Mouse (Mus musculus) T-cell, adult 2 months (primary cell): ENCODE results near the gene Ncor2.

Experiments
- DNase-seq: peaks from one replicate; pipeline ENCODE4 v3.0.0; 2022; ENCODE audit warnings: low spot score

The Ncor2 gene

DNA sequence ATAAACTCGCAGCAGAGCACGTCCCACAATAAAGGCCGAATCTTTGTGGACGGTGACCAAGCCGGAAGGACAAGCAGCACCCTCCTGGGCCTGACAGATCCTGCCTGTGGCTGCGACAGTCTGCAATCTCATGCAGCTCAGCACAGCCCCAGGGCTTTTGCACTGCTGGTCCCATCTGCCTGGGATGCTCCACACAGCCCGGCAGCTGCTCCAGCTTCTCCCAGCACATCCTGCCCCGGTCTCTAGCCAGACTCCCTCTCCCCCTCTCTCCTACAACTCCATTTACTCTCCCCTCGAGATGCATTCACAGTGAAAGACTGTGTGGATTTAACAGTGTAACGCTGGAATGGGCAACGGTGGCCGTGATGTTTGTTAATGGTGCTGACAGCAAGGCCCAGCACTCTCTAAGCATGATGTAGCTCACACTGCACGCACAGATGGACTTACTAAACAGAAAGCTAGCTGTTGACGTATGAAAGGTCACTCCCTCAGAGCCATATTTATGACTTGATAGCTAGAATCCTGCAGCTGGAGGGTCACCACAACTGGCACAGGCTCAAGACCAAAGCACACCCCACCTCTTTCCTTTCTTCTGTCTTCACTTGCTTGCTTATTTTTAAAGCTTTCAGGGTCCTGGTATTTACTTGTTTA is 83.4 kb downstream of the Ncor2 start:
- no peak for DNase-seq

GRCm38 (mm10) chr5:125093795-125094194 is 85.2 kb downstream of the Ncor2 start:
- no peak for DNase-seq

DNA sequence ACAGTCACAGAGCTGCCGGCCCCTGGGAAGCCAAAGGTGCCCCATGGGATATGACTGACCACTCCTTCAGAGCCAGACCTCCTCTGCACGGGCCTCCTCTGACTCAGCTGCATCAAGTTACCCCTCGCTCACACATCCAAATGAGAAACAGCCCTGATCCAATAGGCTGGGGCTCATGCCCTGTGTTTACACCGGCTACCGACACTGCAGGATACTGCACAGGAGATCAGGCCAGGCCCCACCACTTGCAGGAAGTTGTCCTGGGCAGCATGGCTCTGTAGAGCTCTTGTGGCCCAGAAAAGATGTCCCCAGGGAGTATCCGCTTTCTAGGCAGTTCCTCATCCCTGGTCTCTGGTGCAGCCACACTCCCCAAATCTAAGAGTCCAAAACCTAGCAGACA is 90.9 kb downstream of the Ncor2 start:
- DNase-seq, result no peak

GRCm38 (mm10) chr5:125085097-125085617 is 93.9 kb downstream of the Ncor2 start:
- DNase-seq, result no peak

DNA sequence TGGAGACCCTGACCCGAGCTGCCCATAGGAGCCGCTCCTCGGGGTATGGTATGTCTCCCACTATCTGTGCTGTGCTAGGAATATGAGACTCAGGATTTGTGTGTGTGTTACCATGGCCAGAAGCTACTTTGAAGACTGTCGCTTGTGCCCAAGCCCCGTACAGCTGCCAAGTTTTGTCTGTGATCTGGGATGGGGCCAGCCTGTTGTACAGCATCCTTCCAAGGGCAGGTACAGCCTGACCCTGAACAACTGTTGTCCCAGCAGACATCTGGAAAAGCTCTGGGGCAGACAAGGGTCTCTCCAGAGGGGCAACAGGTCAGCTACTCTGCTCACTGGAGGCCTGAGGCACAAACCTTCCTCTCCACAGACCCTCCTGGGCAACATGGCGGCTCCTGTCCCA is 95.3 kb downstream of the Ncor2 start:
- no peak for DNase-seq

DNA sequence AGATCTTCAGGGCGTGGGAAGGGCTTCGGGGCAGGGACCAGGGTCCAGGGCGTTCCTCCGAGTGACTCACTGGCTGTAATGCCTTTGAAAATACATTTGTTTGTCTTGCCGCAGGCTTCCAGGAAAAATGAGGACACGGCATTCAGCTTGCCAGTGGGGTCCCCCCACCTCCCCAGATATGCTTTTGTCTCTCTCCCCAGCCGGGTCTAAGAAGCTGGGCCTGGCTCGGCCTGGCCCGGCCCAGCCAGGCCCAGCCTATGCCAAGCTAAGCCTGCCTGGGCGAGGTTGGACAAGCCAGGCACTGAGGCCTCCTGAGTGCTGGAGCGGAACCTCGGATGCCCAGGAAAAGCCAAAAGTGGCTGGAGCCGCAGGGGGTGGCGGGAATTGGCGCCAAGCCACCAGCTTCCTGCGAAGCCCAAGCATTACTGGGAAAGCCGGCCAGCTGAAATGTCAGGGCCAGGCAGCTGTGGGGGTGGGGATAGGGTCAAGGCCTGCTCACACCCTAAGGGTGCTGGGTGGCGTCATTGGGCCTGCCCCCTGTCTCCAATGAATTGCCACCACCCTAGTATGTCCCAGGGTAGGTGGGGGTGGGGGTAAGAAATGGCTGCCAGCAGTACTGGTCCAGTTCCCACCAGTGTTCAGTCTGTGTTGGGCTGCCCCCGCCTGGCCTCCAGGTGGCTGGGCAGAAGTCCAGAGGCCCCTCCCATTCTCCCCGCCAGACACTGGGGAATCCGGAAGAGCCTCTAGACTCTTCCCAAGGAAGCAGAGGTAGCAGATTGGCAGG is 97.5 kb downstream of the Ncor2 start:
- no peak for DNase-seq

- no peak for DNase-seq
These were observed 98.2 kb downstream of the Ncor2 start for GRCm38 (mm10) chr5:125080787-125081317.

DNA sequence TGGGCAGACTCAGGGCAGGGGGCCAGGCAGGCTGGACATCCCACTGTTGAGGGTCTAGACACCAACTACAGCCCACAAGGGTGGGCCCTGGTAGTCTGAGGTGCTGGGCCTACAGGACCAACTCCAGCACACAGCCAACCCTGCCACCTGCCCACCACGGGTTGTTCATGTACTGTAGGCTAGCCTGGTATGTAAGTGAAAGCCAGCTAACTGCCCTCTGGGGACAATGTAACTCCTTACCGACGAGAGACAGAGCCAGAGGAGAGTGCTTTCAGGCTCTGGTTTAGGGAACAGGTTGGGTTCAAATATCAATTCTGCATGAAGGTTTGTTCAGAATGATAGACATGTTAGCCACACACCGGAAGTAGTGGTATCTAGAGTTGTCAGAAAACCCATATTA is 98.7 kb downstream of the Ncor2 start:
- DNase-seq, result no peak

GRCm38 (mm10) chr5:125078220-125078619 is 100.8 kb downstream of the Ncor2 start:
- DNase-seq, result no peak

- DNase-seq, result no peak
These were observed 102.8 kb downstream of the Ncor2 start for GRCm38 (mm10) chr5:125076183-125076582.

GRCm38 (mm10) chr5:125074571-125075171 is 104.3 kb downstream of the Ncor2 start:
- DNase-seq, result no peak

DNA sequence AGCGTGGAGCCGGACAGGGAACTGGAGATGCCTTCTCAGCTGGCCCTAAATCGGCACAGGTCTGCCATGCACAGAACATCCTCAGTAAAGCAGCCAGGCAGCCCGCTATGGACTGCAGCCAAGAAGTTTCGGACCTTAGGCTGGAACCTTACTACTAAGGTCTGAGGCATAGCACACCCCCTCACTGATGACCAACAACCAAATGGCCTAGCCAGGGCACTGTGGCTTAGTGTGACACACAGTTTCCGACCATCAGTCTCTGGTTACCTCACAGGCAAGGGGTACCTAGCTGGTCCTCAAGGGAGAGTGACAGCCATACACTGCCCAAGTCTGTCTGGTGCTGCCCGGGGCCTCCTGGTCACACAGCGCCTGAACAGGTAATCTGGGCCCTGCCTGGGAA is 105.1 kb downstream of the Ncor2 start:
- no peak for DNase-seq

DNA sequence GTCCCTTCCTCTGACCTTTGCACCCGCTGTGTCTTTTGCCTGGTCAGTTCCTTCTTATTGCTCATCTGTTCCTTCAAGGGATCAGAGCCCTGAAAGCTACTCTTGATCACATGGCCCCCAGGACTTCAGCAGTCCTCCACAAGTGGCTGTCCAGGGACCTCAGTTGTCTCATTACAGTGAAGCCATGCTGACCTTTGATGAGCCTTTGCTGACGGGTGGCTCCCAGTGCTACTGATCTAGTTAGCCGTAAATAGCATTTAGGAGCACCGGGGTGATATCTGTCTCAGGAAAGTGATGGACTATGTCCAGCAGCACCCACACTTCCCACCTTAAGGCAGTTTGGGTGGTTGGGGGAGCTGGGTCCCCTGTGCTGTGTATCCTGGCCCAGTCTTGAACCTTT is 105.7 kb downstream of the Ncor2 start:
- no peak for DNase-seq

GRCm38 (mm10) chr5:125072425-125072824 is 106.6 kb downstream of the Ncor2 start:
- no peak for DNase-seq

GRCm38 (mm10) chr5:125071919-125072318 is 107.1 kb downstream of the Ncor2 start:
- no peak for DNase-seq

DNA sequence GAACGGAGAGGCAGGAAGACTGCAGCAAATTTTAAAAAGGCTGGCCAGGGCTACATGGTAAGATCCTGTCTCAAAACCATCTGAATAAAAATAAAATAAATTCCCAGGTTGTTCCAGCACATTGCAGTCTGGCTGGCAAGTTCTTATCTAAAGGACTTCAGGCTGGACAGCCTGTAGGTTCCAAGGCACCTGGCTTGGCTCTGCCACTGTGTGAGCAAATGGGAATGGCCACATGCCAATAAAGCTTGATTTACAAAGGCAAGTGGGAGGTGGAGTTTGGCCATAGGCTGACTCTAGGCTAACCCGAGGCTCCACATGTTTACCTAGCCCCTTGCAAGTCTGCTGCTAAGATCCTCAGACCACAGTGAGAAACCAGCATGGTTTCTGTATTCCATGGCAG is 108.6 kb downstream of the Ncor2 start:
- DNase-seq, result no peak

DNA sequence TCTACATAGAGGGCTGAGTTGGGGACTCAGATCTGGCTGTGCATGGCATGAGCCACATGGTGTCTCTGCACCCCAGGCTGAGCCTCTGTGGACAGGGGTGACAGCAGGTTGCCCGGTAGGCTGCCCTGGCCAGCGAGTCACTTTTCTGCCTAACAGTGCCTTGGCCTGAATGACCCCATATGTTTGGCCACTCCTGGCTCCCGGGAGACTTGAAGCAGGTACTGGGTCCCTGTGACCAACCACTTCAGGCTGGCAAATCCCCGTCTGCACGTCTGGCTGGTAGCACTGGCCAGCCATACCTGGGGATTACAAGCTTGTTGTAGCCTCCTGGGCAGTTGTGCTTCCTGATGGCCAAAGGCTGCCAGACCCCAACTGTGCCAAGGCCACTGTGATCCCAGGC is 109.1 kb downstream of the Ncor2 start:
- no peak for DNase-seq

- no peak for DNase-seq
These were observed 109.6 kb downstream of the Ncor2 start for GRCm38 (mm10) chr5:125069426-125069825.

- no peak for DNase-seq
These were observed 110.6 kb downstream of the Ncor2 start for GRCm38 (mm10) chr5:125068371-125068951.

DNA sequence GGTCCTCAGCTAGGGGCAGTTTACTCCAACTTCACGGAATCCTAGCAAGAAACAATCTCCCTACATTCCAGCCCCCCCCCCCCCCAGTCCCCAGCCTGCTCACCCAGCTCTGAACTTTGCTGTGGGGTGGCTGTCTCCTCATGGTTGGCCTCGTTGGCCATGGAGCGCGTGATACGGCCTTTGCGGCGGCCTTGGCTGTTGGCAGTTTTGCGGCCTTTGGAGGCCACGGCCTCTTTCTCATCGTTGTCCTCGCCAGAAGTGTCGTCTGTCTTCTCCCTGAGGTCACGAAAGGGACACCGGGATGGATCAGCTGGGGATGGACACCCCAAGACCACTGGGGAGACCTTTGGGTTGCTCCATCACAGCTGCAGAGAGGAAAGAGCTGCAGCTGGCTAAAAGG is 111.3 kb downstream of the Ncor2 start:
- no peak for DNase-seq

DNA sequence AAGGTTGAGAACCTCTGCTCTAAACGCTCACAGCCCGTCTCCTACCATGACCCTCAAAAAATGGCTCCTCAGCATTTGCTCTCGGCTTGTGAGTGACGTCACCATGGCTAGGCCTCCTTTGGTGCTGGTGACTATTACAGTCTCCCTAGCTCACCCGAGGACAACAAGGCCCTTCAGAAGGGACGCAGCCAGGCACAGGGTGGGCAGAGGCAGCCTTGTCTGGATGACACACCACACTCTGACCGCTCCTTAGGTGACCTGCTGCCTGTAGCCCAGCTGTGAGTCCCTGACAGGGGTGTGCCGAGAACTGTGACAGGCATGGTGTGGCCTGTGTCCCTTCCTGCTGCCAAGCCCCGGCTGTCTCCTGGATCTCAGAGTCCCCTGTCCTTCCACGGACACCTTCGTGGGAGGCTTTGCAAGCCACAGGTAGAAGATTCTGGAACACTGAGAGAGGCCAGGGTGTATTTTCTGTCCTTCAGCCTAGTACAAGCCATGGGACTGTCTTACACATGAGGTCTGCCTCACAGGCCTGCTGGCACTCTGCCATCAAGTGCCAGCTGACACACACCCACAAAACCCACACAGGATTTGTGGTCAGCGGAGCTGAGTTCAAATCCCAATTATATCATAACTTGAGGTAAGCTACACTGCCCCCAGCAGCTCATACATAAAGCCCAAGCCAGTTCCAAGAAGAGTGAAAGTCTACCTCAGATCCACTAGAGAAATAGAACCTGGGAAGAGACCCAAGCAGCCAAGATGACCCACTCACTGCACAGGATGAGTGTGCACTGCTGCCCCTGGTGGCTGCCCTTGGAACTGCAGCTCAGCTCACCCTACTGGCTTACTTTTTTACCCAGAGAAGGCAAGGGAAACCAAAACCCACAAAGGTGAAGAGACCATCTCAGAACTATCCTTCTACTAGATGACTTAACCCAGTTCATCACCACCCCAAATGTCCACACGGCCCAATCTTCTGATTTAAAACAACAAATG is 112.2 kb downstream of the Ncor2 start:
- DNase-seq, result peak; percentile 68
